Mouse (Mus musculus): ENCODE data around the gene Cass4. TPM values are rescaled to one million over a fixed set of nuclear protein-coding genes. Genes with fewer than 3 reads are reported as not detected.

Cass4 gene
- polyA plus RNA-seq, 1 experiment from 2014 or later = 0.22 TPM

GRCm38 (mm10) chr2:172394052-172394392 is 428 bp downstream of the Cass4 start:
- no peaks in the 10 kb centered on the region; the same call in 1 of the 2 replicates for H3K4me1 ChIP-seq
- H3K4me2 ChIP-seq = no peak overlapping the region
- H3K27me3 ChIP-seq = no peaks in the 10 kb centered on the region
- H3K36me3 ChIP-seq = no peaks in the 10 kb centered on the region
- H3K4me3 ChIP-seq = no peak overlapping the region
- no peak overlapping the region for H3K9ac ChIP-seq
- WGBS = 71% methylated on average over 2 of the region's 2 CpGs
- no peak overlapping the region for H3K27ac ChIP-seq
- no peaks in the 10 kb centered on the region for H3K9me3 ChIP-seq
- ATAC-seq (ENCODE audit: insufficient number of reproducible peaks, insufficient read depth, low FRiP score, low TSS enrichment, low read depth) = no peak

GRCm38 (mm10) chr2:172394671-172395070 is 1.1 kb downstream of the Cass4 start:
- Histone ChIP-seq H3K36me3 (no peaks in the 10 kb centered on the region), H3K4me2 (no peak overlapping the region), H3K27me3 (no peaks in the 10 kb centered on the region), H3K9ac (no peak overlapping the region), H3K9me3 (no peaks in the 10 kb centered on the region), H3K27ac (no peak overlapping the region), H3K4me3 (no peak overlapping the region), H3K4me1 (no peaks in the 10 kb centered on the region; the same call in 1 of the 2 replicates)
- no peak for ATAC-seq (ENCODE audit: insufficient number of reproducible peaks, insufficient read depth, low FRiP score, low TSS enrichment, low read depth)
- 81% methylated on average over 4 of the region's 4 CpGs for WGBS

DNA sequence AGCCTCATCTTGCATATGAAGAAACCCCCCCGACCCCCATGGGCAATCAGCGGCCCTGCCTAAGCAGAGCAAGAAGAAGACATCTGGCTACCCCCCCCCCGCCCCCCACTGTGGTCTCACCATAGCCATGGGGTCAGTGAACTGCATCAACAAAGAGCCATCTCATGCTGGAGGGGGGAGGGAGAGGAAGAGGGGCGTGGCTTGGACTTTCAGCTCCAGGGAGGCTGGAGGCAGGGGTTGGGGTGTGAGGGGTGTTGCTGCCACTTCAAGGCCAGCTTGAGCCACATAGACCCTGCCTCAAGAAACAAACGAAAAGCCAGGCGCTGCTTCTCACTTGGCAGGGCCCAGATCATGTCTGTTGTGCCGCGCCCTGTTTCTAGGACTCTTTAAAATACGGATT is 2.4 kb downstream of the Cass4 start:
- 37% methylated on average over 9 of the region's 9 CpGs for WGBS
- ATAC-seq (ENCODE audit: insufficient number of reproducible peaks, insufficient read depth, low FRiP score, low TSS enrichment, low read depth) = peak; percentile 15; the same call in 1 of the 2 replicates
- Histone ChIP-seq H3K4me3 (no peak overlapping the region), H3K9me3 (no peaks in the 10 kb centered on the region), H3K4me2 (no peak overlapping the region), H3K27ac (no peak overlapping the region), H3K27me3 (no peaks in the 10 kb centered on the region), H3K4me1 (no peaks in the 10 kb centered on the region; the same call in 1 of the 2 replicates), H3K36me3 (no peaks in the 10 kb centered on the region), H3K9ac (no peak overlapping the region)

- Histone ChIP-seq H3K4me3 (no peak overlapping the region), H3K4me2 (no peak overlapping the region), H3K27ac (no peak overlapping the region), H3K27me3 (no peaks in the 10 kb centered on the region), H3K9me3 (no peaks in the 10 kb centered on the region), H3K9ac (no peak overlapping the region), H3K4me1 (no peaks in the 10 kb centered on the region; the same call in 1 of the 2 replicates), H3K36me3 (no peaks in the 10 kb centered on the region)
- ATAC-seq (ENCODE audit: insufficient number of reproducible peaks, insufficient read depth, low FRiP score, low TSS enrichment, low read depth) = no peak
- 42% methylated on average over 9 of the region's 9 CpGs for WGBS
Measured at GRCm38 (mm10) chr2:172399901-172400300, 6.3 kb downstream of the Cass4 start.

DNA sequence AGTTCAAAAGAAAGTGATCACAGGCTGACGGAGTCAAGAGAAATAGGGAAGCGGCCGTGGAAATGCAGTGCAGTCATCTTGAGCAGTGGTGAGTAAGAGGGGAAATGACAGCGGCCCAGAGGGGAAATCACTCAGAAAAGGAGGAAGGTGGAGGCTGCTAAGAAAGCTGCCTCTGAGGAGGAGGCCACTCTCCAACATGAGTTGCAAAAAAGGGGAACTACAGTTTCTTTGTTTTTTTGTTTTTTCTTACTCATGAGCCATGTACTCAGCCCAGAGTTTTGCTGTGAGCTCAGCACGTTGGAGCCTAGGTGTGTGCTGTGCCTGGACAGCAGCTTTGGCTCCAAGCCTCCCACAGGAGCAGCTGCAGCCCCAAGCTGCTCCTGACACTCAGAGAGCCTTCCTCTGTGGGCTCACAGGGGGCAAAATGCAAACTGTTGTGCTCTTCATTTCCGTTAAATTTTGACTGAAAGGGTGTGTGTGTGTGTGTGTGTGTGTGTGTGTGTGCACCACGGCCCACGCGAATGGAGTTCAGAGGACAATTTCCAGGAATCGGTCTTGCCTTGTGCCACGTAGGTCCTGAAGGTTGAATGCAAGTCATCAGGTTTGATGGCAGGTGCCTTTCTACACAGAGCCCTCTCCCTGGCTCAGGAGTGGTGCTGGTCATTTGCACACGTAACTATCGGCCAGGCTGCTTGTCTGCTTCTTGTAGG is 7.7 kb downstream of the Cass4 start:
- WGBS = 64% methylated on average over 13 of the region's 13 CpGs
- no peak overlapping the region for H3K4me2 ChIP-seq
- H3K27me3 ChIP-seq = no peaks in the 10 kb centered on the region
- no peak overlapping the region for H3K4me3 ChIP-seq
- H3K4me1 ChIP-seq = no peaks in the 10 kb centered on the region
- H3K9ac ChIP-seq = no peak overlapping the region
- no peak for ATAC-seq (ENCODE audit: insufficient number of reproducible peaks, insufficient read depth, low FRiP score, low TSS enrichment, low read depth)
- no peaks in the 10 kb centered on the region for H3K9me3 ChIP-seq
- H3K36me3 ChIP-seq = no peaks in the 10 kb centered on the region
- no peak overlapping the region for H3K27ac ChIP-seq

GRCm38 (mm10) chr2:172404239-172404638 is 10.6 kb downstream of the Cass4 start:
- 56% methylated on average over 7 of the region's 7 CpGs for WGBS
- H3K9ac ChIP-seq = no peak overlapping the region
- no peak for ATAC-seq (ENCODE audit: insufficient number of reproducible peaks, insufficient read depth, low FRiP score, low TSS enrichment, low read depth)

DNA sequence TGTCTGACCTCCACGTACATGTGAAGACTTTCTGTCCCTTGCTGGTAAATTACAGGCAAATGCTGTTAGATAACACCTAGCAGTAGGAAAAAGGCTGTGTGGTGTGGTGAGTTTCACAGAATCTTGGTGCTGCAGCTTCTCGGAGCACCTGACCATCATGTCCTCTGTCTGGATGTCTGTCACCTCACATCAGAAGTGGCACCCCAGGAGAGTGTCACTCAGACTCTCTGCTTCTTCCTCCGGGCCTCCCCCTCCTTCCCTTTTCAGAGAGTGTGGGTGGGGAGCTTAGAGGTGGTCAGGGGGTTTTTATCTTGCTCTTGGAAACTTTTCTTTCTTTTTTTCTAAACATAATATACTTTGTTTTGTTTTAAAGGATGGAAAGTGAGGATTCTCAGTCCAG is 11.4 kb downstream of the Cass4 start:
- Histone ChIP-seq H3K27me3 (no peaks in the 10 kb centered on the region), H3K9ac (no peak overlapping the region), H3K4me3 (no peak overlapping the region), H3K9me3 (no peaks in the 10 kb centered on the region), H3K36me3 (no peaks in the 10 kb centered on the region), H3K4me1 (no peaks in the 10 kb centered on the region), H3K27ac (no peak overlapping the region), H3K4me2 (no peak overlapping the region)
- 68% methylated on average over 3 of the region's 3 CpGs for WGBS
- no peak for ATAC-seq (ENCODE audit: insufficient number of reproducible peaks, insufficient read depth, low FRiP score, low TSS enrichment, low read depth)

More at GRCm38 (mm10) chr2:172404239-172404638, 10.6 kb downstream of the Cass4 start:
- Histone ChIP-seq H3K4me1 (no peaks in the 10 kb centered on the region), H3K27me3 (no peaks in the 10 kb centered on the region), H3K4me2 (no peak overlapping the region), H3K4me3 (no peak overlapping the region), H3K36me3 (no peaks in the 10 kb centered on the region), H3K9me3 (no peaks in the 10 kb centered on the region), H3K27ac (no peak overlapping the region)

DNA sequence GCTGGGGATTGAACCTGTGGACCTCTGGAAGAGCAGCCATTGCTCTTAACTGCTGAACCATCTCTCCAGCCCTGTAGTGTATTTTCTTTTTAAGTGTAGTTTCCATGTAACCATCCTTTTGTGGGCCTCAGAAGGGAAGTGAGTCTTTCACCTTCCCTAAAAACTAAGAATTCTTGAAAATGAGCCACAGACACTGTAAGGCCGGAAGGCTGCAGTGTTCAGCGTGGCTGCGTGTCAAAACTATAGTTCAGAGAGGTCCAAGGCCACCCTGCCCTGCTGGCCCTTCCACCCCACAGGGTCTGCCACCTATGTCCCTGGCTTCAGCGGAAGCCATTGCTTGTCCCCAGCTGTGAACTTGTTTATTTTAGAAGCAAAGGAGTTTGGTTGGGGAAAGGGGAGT is 12.6 kb downstream of the Cass4 start:
- no peak overlapping the region for H3K27ac ChIP-seq
- no peak overlapping the region for H3K9ac ChIP-seq
- no peaks in the 10 kb centered on the region for H3K9me3 ChIP-seq

GRCm38 (mm10) chr2:172407499-172407898 is 13.9 kb downstream of the Cass4 start:
- no peaks in the 10 kb centered on the region for H3K9me3 ChIP-seq
- H3K27me3 ChIP-seq = no peaks in the 10 kb centered on the region
- H3K4me3 ChIP-seq = no peak overlapping the region
- no peak overlapping the region for H3K9ac ChIP-seq
- H3K4me1 ChIP-seq = peaks cover 2% of the 10 kb centered on the region; the same call in 1 of the 2 replicates
- no peak overlapping the region for H3K4me2 ChIP-seq
- no peaks in the 10 kb centered on the region for H3K36me3 ChIP-seq
- WGBS = 71% methylated on average over 2 of the region's 2 CpGs
- ATAC-seq (ENCODE audit: insufficient number of reproducible peaks, insufficient read depth, low FRiP score, low TSS enrichment, low read depth) = no peak
- no peak overlapping the region for H3K27ac ChIP-seq

More for the DNA sequence above, 12.6 kb downstream of the Cass4 start:
- WGBS = 75% methylated on average over 4 of the region's 4 CpGs
- no peaks in the 10 kb centered on the region for H3K4me1 ChIP-seq
- ATAC-seq (ENCODE audit: insufficient number of reproducible peaks, insufficient read depth, low FRiP score, low TSS enrichment, low read depth) = no peak
- no peak overlapping the region for H3K4me2 ChIP-seq
- H3K36me3 ChIP-seq = no peaks in the 10 kb centered on the region
- no peak overlapping the region for H3K4me3 ChIP-seq
- H3K27me3 ChIP-seq = no peaks in the 10 kb centered on the region

DNA sequence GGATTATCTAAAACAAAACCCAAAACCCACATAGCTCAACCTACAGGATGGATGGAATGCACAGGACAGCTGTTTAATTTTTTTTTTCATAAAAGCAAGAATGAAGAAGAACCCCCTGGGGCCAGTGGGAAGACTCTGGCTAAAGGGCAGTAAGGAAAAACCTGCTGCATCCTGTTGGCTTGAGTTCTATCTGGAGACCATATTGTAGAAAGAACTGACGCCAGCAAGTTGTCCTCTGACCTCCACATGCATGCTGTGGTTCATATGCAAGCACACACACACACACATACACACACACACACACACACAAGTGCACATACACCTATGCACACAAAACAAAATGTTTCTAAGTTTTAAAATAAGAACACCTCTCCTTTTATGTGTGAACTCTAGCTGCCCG is 17.1 kb downstream of the Cass4 start:
- no peaks in the 10 kb centered on the region for H3K27me3 ChIP-seq
- no peak overlapping the region for H3K4me3 ChIP-seq
- no peaks in the 10 kb centered on the region for H3K9me3 ChIP-seq
- H3K27ac ChIP-seq = no peak overlapping the region
- ATAC-seq (ENCODE audit: insufficient number of reproducible peaks, insufficient read depth, low FRiP score, low TSS enrichment, low read depth) = no peak
- H3K4me1 ChIP-seq = peaks cover 13% of the 10 kb centered on the region
- 90% methylated on average over 2 of the region's 2 CpGs for whole genome bisulfite sequencing
- H3K36me3 ChIP-seq = no peaks in the 10 kb centered on the region
- H3K9ac ChIP-seq = no peak overlapping the region
- no peak overlapping the region for H3K4me2 ChIP-seq

- Histone ChIP-seq H3K4me2 (no peak overlapping the region), H3K9me3 (no peaks in the 10 kb centered on the region), H3K27me3 (no peaks in the 10 kb centered on the region), H3K36me3 (no peaks in the 10 kb centered on the region), H3K27ac (no peak overlapping the region), H3K9ac (no peak overlapping the region), H3K4me1 (peaks cover 13% of the 10 kb centered on the region), H3K4me3 (no peak overlapping the region)
- WGBS = 80% methylated on average over 11 of the region's 11 CpGs
- no peak for ATAC-seq (ENCODE audit: insufficient number of reproducible peaks, insufficient read depth, low FRiP score, low TSS enrichment, low read depth)
Measured at GRCm38 (mm10) chr2:172411091-172411490, 17.5 kb downstream of the Cass4 start.

DNA sequence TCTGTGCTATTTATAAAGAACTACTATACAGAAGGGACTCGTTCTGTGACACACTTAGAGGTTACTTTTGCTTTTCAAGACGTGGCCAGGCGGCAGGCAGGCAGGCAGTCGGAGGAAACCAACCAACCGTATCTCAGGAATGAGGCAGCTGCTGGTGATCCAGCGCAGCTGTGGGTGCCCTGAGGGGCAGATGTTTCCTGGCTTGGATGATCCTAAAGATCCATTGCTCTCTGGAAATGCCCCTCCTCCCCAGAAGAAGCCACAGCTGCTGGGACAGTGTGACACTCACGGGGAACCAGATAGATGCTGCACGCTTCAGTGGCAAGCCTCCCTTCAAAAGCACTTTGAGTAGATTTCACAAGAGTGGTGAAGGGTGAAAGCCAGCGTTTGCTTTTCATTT is 18.9 kb downstream of the Cass4 start:
- 3% methylated on average over 9 of the region's 9 CpGs for WGBS
- ATAC-seq (ENCODE audit: insufficient number of reproducible peaks, insufficient read depth, low FRiP score, low TSS enrichment, low read depth) = no peak
- peak overlapping the region; percentile 45 for H3K4me2 ChIP-seq

More for the DNA sequence above, 18.9 kb downstream of the Cass4 start:
- no peak overlapping the region for H3K27ac ChIP-seq
- H3K4me3 ChIP-seq = no peak overlapping the region; the same call in 1 of the 2 replicates
- peaks cover 13% of the 10 kb centered on the region for H3K4me1 ChIP-seq
- H3K36me3 ChIP-seq = no peaks in the 10 kb centered on the region
- H3K27me3 ChIP-seq = no peaks in the 10 kb centered on the region
- H3K9me3 ChIP-seq = no peaks in the 10 kb centered on the region
- no peak overlapping the region for H3K9ac ChIP-seq

Data from embryonic facial prominence, embryonic 13.5 days (tissue).